Mouse (Mus musculus) liver, embryonic 12.5 days (tissue): ENCODE data around the gene 4933411K16Rik. TPM values are rescaled to one million over a fixed set of nuclear protein-coding genes. Genes with fewer than 3 reads are reported as not detected.
A peak's percentile ranks its signal among the peaks of the same experiment; 100 is the strongest.

Source experiments
- ATAC-seq: fragments of 200-750 bp; cut with Nextera tagmentation; 2 replicates; pipeline ENCODE4 v1.8.0; 2017; ENCODE audit warnings: moderate number of reproducible peaks, mild to moderate bottlenecking, moderate library complexity
- H3K27ac ChIP-seq: fragments of 300-500 bp; sonication (generic); 2 replicates; pipeline ENCODE4 v1.5.1; 2016; ENCODE audit warnings: mild to moderate bottlenecking
- H3K27me3 ChIP-seq: fragments of 300-500 bp; sonication (generic); replicated peaks from 2 replicates; pipeline ENCODE4 v1.6.1; 2016; ENCODE audit warnings: mild to moderate bottlenecking, moderate library complexity
- H3K36me3 ChIP-seq: fragments of 300-500 bp; sonication (generic); 2 replicates; pipeline ENCODE4 v1.6.1; 2016; ENCODE audit warnings: mild to moderate bottlenecking, moderate library complexity
- H3K4me1 ChIP-seq: fragments of 300-500 bp; sonication (generic); 2 replicates; pipeline ENCODE4 v1.6.1; 2016
- H3K4me2 ChIP-seq: fragments of 300-500 bp; sonication (generic); 2 replicates; pipeline ENCODE4 v1.6.1; 2016; ENCODE audit warnings: mild to moderate bottlenecking, moderate library complexity
- H3K4me3 ChIP-seq: fragments of 300-500 bp; sonication (generic); 2 replicates; pipeline ENCODE4 v1.5.1; 2016; ENCODE audit warnings: mild to moderate bottlenecking, moderate library complexity
- H3K9ac ChIP-seq: fragments of 300-500 bp; sonication (generic); 2 replicates; pipeline ENCODE4 v1.6.1; 2016; ENCODE audit warnings: mild to moderate bottlenecking, moderate library complexity
- H3K9me3 ChIP-seq: fragments of 300-500 bp; sonication (generic); replicated peaks from 2 replicates; pipeline ENCODE4 v1.6.1; 2016; ENCODE audit warnings: mild to moderate bottlenecking, moderate library complexity
- WGBS: fragments of 180-500 bp; shearing (Covaris S2); methylation state at CpG from one replicate; pipeline ENCODE4 v1.1.7; 2016; ENCODE audit not compliant: insufficient replicate concordance; 5-methylcytosine and 5-hydroxymethylcytosine counted together
- polyA plus RNA-seq: library from polyadenylated mRNA; unstranded; fragments of >200 nt; fragmentation: Nextera tagmentation; extraction: Ambion mirVana; gene quantifications from 2 replicates; pipeline ENCODE4 v1.2.1, GENCODE M21; 2016

The 4933411K16Rik gene
- polyA plus RNA-seq, result 0.08 TPM in 1 of 2 replicates, not detected in the other

DNA sequence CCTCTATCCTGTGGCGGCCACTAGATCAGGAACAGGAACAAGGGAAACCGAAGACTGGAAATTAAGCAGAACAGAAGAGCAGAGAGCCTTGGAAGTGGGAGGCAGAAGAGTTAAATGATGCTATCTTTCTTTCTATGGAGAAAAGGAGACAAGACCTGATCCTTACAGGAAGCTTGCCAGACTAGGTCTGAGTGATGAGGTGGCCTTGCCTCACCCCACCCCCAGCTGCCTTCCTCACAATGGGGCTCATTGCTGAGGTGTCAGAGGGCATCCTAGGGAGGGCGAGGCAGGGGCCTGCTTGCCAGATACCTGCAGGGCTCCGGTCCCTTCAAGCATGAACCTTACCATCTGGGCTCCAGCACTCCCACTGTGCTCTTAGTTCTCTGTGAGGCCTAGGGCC lies at the start of gene 4933411K16Rik:
4933411K16Rik (plus strand) TSS at position 301 of the 400 bp plus-strand sequence.
- Histone ChIP-seq H3K9me3 (no peaks in the 10 kb centered on the region), H3K4me2 (no peak within 1 kb of the TSS), H3K27me3 (no peaks in the 10 kb centered on the region), H3K9ac (no peak within 1 kb of the TSS), H3K36me3 (peaks cover 4% of the 10 kb centered on the region; the same call in 1 of the 2 replicates), H3K4me1 (peaks cover 12% of the 10 kb centered on the region; the same call in 1 of the 2 replicates), H3K27ac (no peak within 1 kb of the TSS), H3K4me3 (no peak within 1 kb of the TSS)
- no peak for ATAC-seq
- 62% methylated on average over 4 of the region's 4 CpGs for WGBS

GRCm38 (mm10) chr19:42004258-42004657 lies 47.8 kb upstream of the 4933411K16Rik start:
- H3K4me2 ChIP-seq, result no peak overlapping the region
- WGBS, result 53% methylated on average over 6 of the region's 6 CpGs
- no peak for ATAC-seq
- H3K9me3 ChIP-seq, result no peaks in the 10 kb centered on the region
- H3K4me3 ChIP-seq, result no peak overlapping the region
- H3K9ac ChIP-seq, result no peak overlapping the region
- H3K4me1 ChIP-seq, result peaks cover 51% of the 10 kb centered on the region
- no peaks in the 10 kb centered on the region for H3K36me3 ChIP-seq
- no peak overlapping the region for H3K27ac ChIP-seq
- no peaks in the 10 kb centered on the region for H3K27me3 ChIP-seq

DNA sequence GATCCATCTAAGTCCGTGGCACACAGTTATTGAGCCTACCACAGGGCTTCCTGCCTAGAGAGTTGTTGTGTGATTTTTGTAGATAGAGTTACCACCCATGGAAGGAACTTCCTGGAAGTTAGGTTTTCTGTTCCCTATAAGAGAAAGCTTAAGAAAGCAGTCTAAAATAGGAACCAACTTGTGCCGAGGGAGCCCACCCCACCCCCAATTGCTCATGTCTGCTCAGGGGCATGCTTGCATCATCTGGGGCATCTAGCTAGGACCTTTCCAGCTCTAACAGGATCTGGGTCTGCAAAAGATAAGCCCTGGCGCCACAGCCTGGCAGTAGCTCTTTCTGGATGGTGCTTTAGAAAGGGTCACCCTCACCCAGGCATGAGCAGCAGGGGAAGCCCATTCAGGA lies 46.4 kb upstream of the 4933411K16Rik start:
- Histone ChIP-seq H3K27me3 (no peaks in the 10 kb centered on the region), H3K4me3 (no peak overlapping the region), H3K9ac (no peak overlapping the region), H3K9me3 (no peaks in the 10 kb centered on the region), H3K36me3 (no peaks in the 10 kb centered on the region), H3K4me1 (peaks cover 39% of the 10 kb centered on the region), H3K4me2 (no peak overlapping the region; the same call in 1 of the 2 replicates), H3K27ac (peak overlapping the region; percentile 18; the same call in 1 of the 2 replicates)
- WGBS, result 18% methylated on average over 3 of the region's 3 CpGs
- ATAC-seq, result no peak

- H3K4me1 ChIP-seq, result peaks cover 29% of the 10 kb centered on the region
- no peak overlapping the region for H3K27ac ChIP-seq
- H3K9ac ChIP-seq, result no peak overlapping the region
- no peaks in the 10 kb centered on the region for H3K36me3 ChIP-seq
- WGBS, result 60% methylated on average over 8 of the region's 8 CpGs
- no peak overlapping the region for H3K4me3 ChIP-seq
- H3K4me2 ChIP-seq, result no peak overlapping the region
- no peaks in the 10 kb centered on the region for H3K9me3 ChIP-seq
- no peak for ATAC-seq
- no peaks in the 10 kb centered on the region for H3K27me3 ChIP-seq
These were observed 45.5 kb upstream of the 4933411K16Rik start for GRCm38 (mm10) chr19:42006568-42006967.

DNA sequence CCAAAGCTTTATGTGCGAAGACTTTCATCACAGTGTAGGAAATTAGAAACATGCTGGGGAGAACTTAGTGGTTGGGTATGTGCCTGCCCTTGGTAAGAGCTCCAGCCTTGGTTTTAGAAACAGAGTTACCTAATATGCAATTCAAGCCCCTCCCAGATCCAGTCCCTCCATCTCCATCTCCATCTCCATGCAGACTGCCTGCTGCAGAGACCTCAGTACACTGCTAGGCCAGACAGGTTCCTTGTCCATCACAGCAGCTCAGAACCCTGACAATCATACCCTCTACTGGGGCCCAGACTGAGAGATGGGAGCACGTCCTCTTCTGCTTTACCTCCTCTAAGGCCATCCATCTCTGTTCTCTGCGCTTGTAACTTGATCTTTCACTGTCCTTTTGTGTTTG lies 43.5 kb upstream of the 4933411K16Rik start:
- H3K27ac ChIP-seq, result no peak overlapping the region
- no peak overlapping the region for H3K4me2 ChIP-seq
- H3K9me3 ChIP-seq, result no peaks in the 10 kb centered on the region
- H3K4me3 ChIP-seq, result no peak overlapping the region
- 0 out of 2 replicates have a peak, but pooled peaks cover 5% of the 10 kb centered on the region for H3K36me3 ChIP-seq
- no peak overlapping the region for H3K9ac ChIP-seq
- H3K27me3 ChIP-seq, result no peaks in the 10 kb centered on the region
- no peak for ATAC-seq
- 52% methylated on average over 3 of the region's 3 CpGs for whole genome bisulfite sequencing
- H3K4me1 ChIP-seq, result peaks cover 29% of the 10 kb centered on the region

DNA sequence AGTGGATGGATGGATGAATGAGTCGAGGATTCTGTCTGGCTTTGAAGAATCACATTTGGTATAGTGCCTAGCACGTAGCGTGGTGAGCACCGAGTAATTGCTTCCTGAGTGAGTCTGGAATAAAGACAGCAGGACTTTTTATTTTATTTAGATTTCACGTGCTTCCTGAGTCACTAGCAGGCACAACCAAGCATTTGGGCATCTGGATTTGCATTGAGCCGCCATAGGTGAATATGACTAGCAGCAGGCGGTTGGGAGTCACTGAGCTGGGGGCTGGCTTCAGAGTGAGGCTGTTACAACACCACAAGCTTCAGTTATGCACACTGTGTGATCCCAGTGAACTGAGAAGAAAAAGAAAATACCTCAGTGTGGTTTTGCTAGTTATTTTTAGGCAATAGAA lies 43.0 kb upstream of the 4933411K16Rik start:
- no peak overlapping the region for H3K4me3 ChIP-seq
- peaks cover 29% of the 10 kb centered on the region for H3K4me1 ChIP-seq
- H3K9ac ChIP-seq, result no peak overlapping the region
- no peak overlapping the region for H3K4me2 ChIP-seq
- H3K27ac ChIP-seq, result no peak overlapping the region
- ATAC-seq, result no peak
- H3K27me3 ChIP-seq, result no peaks in the 10 kb centered on the region
- H3K9me3 ChIP-seq, result no peaks in the 10 kb centered on the region
- H3K36me3 ChIP-seq, result 0 out of 2 replicates have a peak, but pooled peaks cover 5% of the 10 kb centered on the region
- 68% methylated on average over 7 of the region's 7 CpGs for WGBS

- no peak overlapping the region for H3K4me2 ChIP-seq
- H3K27ac ChIP-seq, result no peak overlapping the region
- H3K9me3 ChIP-seq, result no peaks in the 10 kb centered on the region
- H3K36me3 ChIP-seq, result 0 out of 2 replicates have a peak, but pooled peaks cover 5% of the 10 kb centered on the region
- no peak overlapping the region for H3K4me3 ChIP-seq
- peaks cover 20% of the 10 kb centered on the region for H3K4me1 ChIP-seq
- no peak overlapping the region for H3K9ac ChIP-seq
- no peak for ATAC-seq
- WGBS, result 66% methylated on average over 4 of the region's 4 CpGs
- no peaks in the 10 kb centered on the region for H3K27me3 ChIP-seq
These were observed 41.6 kb upstream of the 4933411K16Rik start for GRCm38 (mm10) chr19:42010436-42010835.

- peaks cover 13% of the 10 kb centered on the region for H3K4me1 ChIP-seq
- no peak overlapping the region for H3K27ac ChIP-seq
- ATAC-seq, result no peak
- H3K4me2 ChIP-seq, result no peak overlapping the region
- 0 out of 2 replicates have a peak, but pooled peaks cover 5% of the 10 kb centered on the region for H3K36me3 ChIP-seq
- H3K9ac ChIP-seq, result no peak overlapping the region
- WGBS, result 66% methylated on average over 7 of the region's 7 CpGs
- no peaks in the 10 kb centered on the region for H3K27me3 ChIP-seq
- H3K9me3 ChIP-seq, result no peaks in the 10 kb centered on the region
- no peak overlapping the region for H3K4me3 ChIP-seq
These were observed 40.9 kb upstream of the 4933411K16Rik start for GRCm38 (mm10) chr19:42011123-42011522.

GRCm38 (mm10) chr19:42014231-42014825 lies 37.7 kb upstream of the 4933411K16Rik start:
- Histone ChIP-seq H3K27ac (no peak overlapping the region), H3K4me3 (no peak overlapping the region), H3K9me3 (no peaks in the 10 kb centered on the region), H3K36me3 (0 out of 2 replicates have a peak, but pooled peaks cover 5% of the 10 kb centered on the region), H3K4me1 (peaks cover 18% of the 10 kb centered on the region), H3K4me2 (no peak overlapping the region), H3K27me3 (no peaks in the 10 kb centered on the region), H3K9ac (no peak overlapping the region)
- WGBS, result 68% methylated on average over 3 of the region's 3 CpGs
- ATAC-seq, result no peak

- Histone ChIP-seq H3K27ac (no peak overlapping the region), H3K4me3 (no peak overlapping the region), H3K4me1 (peaks cover 18% of the 10 kb centered on the region), H3K36me3 (0 out of 2 replicates have a peak, but pooled peaks cover 5% of the 10 kb centered on the region), H3K27me3 (no peaks in the 10 kb centered on the region), H3K4me2 (no peak overlapping the region), H3K9ac (no peak overlapping the region), H3K9me3 (no peaks in the 10 kb centered on the region)
- ATAC-seq, result no peak
- WGBS, result 67% methylated on average over 6 of the region's 6 CpGs
These were observed 37.0 kb upstream of the 4933411K16Rik start for GRCm38 (mm10) chr19:42015001-42015400.

- H3K9me3 ChIP-seq, result no peaks in the 10 kb centered on the region
- H3K27me3 ChIP-seq, result no peaks in the 10 kb centered on the region
- H3K36me3 ChIP-seq, result 0 out of 2 replicates have a peak, but pooled peaks cover 5% of the 10 kb centered on the region
- no peak for ATAC-seq
- no peak overlapping the region for H3K4me3 ChIP-seq
- peaks cover 18% of the 10 kb centered on the region for H3K4me1 ChIP-seq
- no peak overlapping the region for H3K9ac ChIP-seq
- no peak overlapping the region for H3K4me2 ChIP-seq
- 65% methylated on average over 4 of the region's 4 CpGs for WGBS
- no peak overlapping the region for H3K27ac ChIP-seq
These were observed 35.8 kb upstream of the 4933411K16Rik start for GRCm38 (mm10) chr19:42016251-42016650.

- ATAC-seq, result no peak
- 64% methylated on average over 5 of the region's 5 CpGs for WGBS
- H3K9me3 ChIP-seq, result no peaks in the 10 kb centered on the region
These were observed 35.2 kb upstream of the 4933411K16Rik start for GRCm38 (mm10) chr19:42016840-42017239.

More at GRCm38 (mm10) chr19:42016840-42017239, 35.2 kb upstream of the 4933411K16Rik start:
- Histone ChIP-seq H3K27me3 (no peaks in the 10 kb centered on the region), H3K4me2 (no peak overlapping the region), H3K27ac (peak overlapping the region; percentile 55; the same call in 1 of the 2 replicates), H3K4me3 (no peak overlapping the region), H3K4me1 (peaks cover 18% of the 10 kb centered on the region), H3K9ac (no peak overlapping the region), H3K36me3 (0 out of 2 replicates have a peak, but pooled peaks cover 3% of the 10 kb centered on the region)
